Mouse (Mus musculus) G1E (cell line): ENCODE measurements around the gene Wfdc12. TPM values are rescaled to one million over a fixed set of nuclear protein-coding genes. Genes with fewer than 3 reads are reported as not detected.

Source experiments
- ATAC-seq: 2 replicates; pipeline ENCODE4 v1.8.0; 2016; ENCODE audit warnings: mild to moderate bottlenecking; ENCODE audit not compliant: insufficient number of reproducible peaks, poor library complexity, low FRiP score, severe bottlenecking; ENCODE audit errors: extremely low read depth
- DNase-seq: peaks from one replicate; pipeline ENCODE4 v3.0.0; 2012; ENCODE audit warnings: low spot score
- H3K27me3 ChIP-seq: 2 replicates; pipeline ENCODE4 v1.6.1; 2012; ENCODE audit warnings: mild to moderate bottlenecking, low read length, inconsistent platforms; ENCODE audit not compliant: insufficient read depth
- H3K36me3 ChIP-seq: replicated peaks from 2 replicates; pipeline ENCODE3; 2012; ENCODE audit warnings: mild to moderate bottlenecking, inconsistent platforms
- H3K4me1 ChIP-seq: 2 replicates; pipeline ENCODE4 v1.6.1; 2012; ENCODE audit warnings: low read depth, low read length, inconsistent platforms, mixed read lengths; ENCODE audit not compliant: insufficient read depth
- H3K4me3 ChIP-seq: 2 replicates; pipeline ENCODE4 v1.5.1; 2012; ENCODE audit warnings: low read depth, mild to moderate bottlenecking, inconsistent platforms, low read length, moderate library complexity, mixed read lengths
- H3K9me3 ChIP-seq: replicated peaks from 2 replicates; pipeline ENCODE4 v1.6.1; 2012; ENCODE audit warnings: inconsistent platforms
- CTCF ChIP-seq: IDR thresholded peaks from 2 replicates; pipeline ENCODE4 v1.5.1; 2012; ENCODE audit warnings: low read depth, low read length, inconsistent platforms, mixed read lengths
- GATA1 ChIP-seq: IDR thresholded peaks from 2 replicates; pipeline ENCODE4 v1.6.1; 2012; ENCODE audit warnings: borderline replicate concordance, low read length, inconsistent platforms, mixed read lengths
- GATA2 ChIP-seq: IDR thresholded peaks from 2 replicates; pipeline ENCODE4 v1.6.1; 2012; ENCODE audit warnings: low read depth, low read length, inconsistent platforms, borderline replicate concordance
- POLR2AphosphoS5 ChIP-seq: IDR thresholded peaks from 2 replicates; pipeline ENCODE4 v1.6.1; 2012; ENCODE audit warnings: low read depth, low read length, inconsistent platforms; ENCODE audit not compliant: insufficient replicate concordance
- TAL1 ChIP-seq: conservative IDR thresholded peaks from 2 replicates; pipeline ENCODE4 v1.6.1; 2012; ENCODE audit warnings: low read depth, low read length, inconsistent platforms, mixed read lengths
- polyA plus RNA-seq: library from polyadenylated mRNA; stranded (reverse); fragments of >175 nt; gene quantifications from 2 replicates; pipeline ENCODE4 v1.2.3, GENCODE M21; 2012
- total RNA-seq, 2 experiments: library from RNA; stranded (forward) in 1 of 2; stranded (reverse) in 1 of 2; fragments of 200-1000 nt in 1 of 2; fragments of >200 nt in 1 of 2; fragmentation: Nextera tagmentation in 1 of 2; gene quantifications; 2 replicates each; pipeline ENCODE4 v1.2.3; 2014 to 2017

Gene Wfdc12
- total and polyA plus RNA-seq, 3 experiments: not detected

- no peaks in the 10 kb centered on the region for H3K4me1 ChIP-seq
- no peak for DNase-seq
- no peak for ATAC-seq
- H3K27me3 ChIP-seq: no peaks in the 10 kb centered on the region; the same call in 1 of the 2 replicates
- no peak for TF ChIP-seq POLR2AphosphoS5
- TF ChIP-seq GATA1: no peak
- no peak for TF ChIP-seq GATA2
- no peak for TF ChIP-seq CTCF
- TF ChIP-seq TAL1: no peak
- H3K4me3 ChIP-seq: no peak overlapping the region
- H3K36me3 ChIP-seq: peaks cover 16% of the 10 kb centered on the region
- H3K9me3 ChIP-seq: no peaks in the 10 kb centered on the region
Observed at GRCm38 (mm10) chr2:164161515-164162055, 28.8 kb downstream of the Wfdc12 start.

DNA sequence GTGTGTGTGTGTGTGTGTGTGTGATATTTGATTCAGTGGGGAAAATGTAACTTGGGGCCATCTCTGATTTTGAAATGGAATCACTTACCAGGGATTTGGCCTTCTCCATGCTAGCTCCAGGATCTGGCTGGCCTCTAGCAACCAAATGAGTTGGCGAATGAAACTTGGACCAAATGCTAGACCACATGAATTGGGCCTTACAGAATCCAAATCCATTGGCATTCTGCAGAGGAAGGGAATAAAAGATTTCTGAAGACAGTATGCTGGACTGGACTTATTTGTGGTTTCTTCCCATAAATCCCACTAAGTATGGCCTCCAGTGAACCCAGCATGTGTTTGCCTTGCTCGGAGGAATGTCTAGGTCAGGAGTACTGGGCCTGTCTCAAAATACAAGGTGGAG lies 31.6 kb downstream of the Wfdc12 start:
- no peaks in the 10 kb centered on the region for H3K4me1 ChIP-seq
- no peaks in the 10 kb centered on the region for H3K9me3 ChIP-seq
- no peak for ATAC-seq
- no peak for DNase-seq
- no peak overlapping the region for H3K4me3 ChIP-seq
- peaks cover 41% of the 10 kb centered on the region for H3K36me3 ChIP-seq
- no peaks in the 10 kb centered on the region for H3K27me3 ChIP-seq
- no peak for TF ChIP-seq GATA1
- no peak for TF ChIP-seq TAL1
- TF ChIP-seq CTCF: no peak
- TF ChIP-seq POLR2AphosphoS5: no peak
- no peak for TF ChIP-seq GATA2

- DNase-seq (no peak), ATAC-seq (no peak)
- Histone ChIP-seq H3K36me3 (peaks cover 67% of the 10 kb centered on the region), H3K4me1 (no peaks in the 10 kb centered on the region), H3K4me3 (no peak overlapping the region), H3K9me3 (no peaks in the 10 kb centered on the region), H3K27me3 (no peaks in the 10 kb centered on the region)
- TF ChIP-seq TAL1: no peak
Observed at GRCm38 (mm10) chr2:164156158-164156557, 34.2 kb downstream of the Wfdc12 start.

GRCm38 (mm10) chr2:164154007-164154406 lies 36.4 kb downstream of the Wfdc12 start:
- H3K27me3 ChIP-seq: no peaks in the 10 kb centered on the region
- no peaks in the 10 kb centered on the region for H3K4me1 ChIP-seq
- no peak overlapping the region for H3K4me3 ChIP-seq
- no peak for TF ChIP-seq GATA2
- TF ChIP-seq CTCF: no peak
- no peak for TF ChIP-seq GATA1
- TF ChIP-seq TAL1: no peak
- no peak for TF ChIP-seq POLR2AphosphoS5
- no peaks in the 10 kb centered on the region for H3K9me3 ChIP-seq
- ATAC-seq: no peak
- H3K36me3 ChIP-seq: peaks cover 88% of the 10 kb centered on the region
- DNase-seq: no peak

- H3K9me3 ChIP-seq: no peaks in the 10 kb centered on the region
- H3K27me3 ChIP-seq: no peaks in the 10 kb centered on the region
- ATAC-seq: no peak
- H3K36me3 ChIP-seq: peaks cover 96% of the 10 kb centered on the region
- no peak overlapping the region for H3K4me3 ChIP-seq
- no peak for TF ChIP-seq CTCF
- no peak for TF ChIP-seq POLR2AphosphoS5
- TF ChIP-seq GATA1: no peak
- TF ChIP-seq GATA2: no peak
- no peak for TF ChIP-seq TAL1
- no peak for DNase-seq
- H3K4me1 ChIP-seq: no peaks in the 10 kb centered on the region
Observed at GRCm38 (mm10) chr2:164152341-164152740, 38.1 kb downstream of the Wfdc12 start.

DNA sequence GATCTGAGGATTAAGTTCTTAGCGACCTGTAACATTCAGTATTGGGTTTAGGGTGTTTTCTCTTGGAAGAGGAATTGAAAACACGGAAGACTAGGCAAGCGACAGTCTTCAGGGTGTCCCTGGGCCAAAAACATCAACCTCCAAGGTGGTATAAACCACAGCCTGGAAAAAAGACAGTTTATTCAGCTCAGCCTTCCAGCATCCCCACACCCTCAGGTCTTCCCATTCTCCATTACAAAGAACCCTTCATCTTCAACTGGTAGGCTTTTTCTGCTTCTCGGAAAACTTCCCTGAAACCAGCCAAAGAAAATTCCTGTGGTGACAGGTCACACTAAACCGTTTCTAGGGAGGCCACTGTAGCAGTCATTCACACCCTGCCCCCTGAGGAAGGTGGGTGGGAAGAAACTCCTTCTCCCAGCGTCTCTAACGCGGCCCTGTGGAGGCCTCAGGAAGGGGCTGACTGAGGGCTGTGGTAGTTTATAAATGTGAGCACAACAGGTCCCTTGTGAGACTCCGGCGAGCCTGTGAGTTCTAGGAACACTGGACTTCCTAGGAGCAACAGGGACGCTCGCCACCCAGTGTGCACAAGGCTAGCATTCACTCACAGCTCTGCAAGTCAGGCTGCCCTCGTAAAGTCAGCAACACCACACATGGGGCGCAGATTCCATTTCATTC lies 40.2 kb downstream of the Wfdc12 start:
- H3K9me3 ChIP-seq: no peaks in the 10 kb centered on the region
- ATAC-seq: no peak
- peaks cover 96% of the 10 kb centered on the region for H3K36me3 ChIP-seq
- TF ChIP-seq GATA1: no peak
- TF ChIP-seq CTCF: no peak
- no peak for TF ChIP-seq GATA2
- TF ChIP-seq TAL1: no peak
- no peak for TF ChIP-seq POLR2AphosphoS5
- H3K4me1 ChIP-seq: peaks cover 2% of the 10 kb centered on the region; the same call in 1 of the 2 replicates
- no peak overlapping the region for H3K4me3 ChIP-seq
- no peaks in the 10 kb centered on the region for H3K27me3 ChIP-seq
- no peak for DNase-seq
